Mouse (Mus musculus): Measurements from ENCODE around the gene Tmem135.

DNA sequence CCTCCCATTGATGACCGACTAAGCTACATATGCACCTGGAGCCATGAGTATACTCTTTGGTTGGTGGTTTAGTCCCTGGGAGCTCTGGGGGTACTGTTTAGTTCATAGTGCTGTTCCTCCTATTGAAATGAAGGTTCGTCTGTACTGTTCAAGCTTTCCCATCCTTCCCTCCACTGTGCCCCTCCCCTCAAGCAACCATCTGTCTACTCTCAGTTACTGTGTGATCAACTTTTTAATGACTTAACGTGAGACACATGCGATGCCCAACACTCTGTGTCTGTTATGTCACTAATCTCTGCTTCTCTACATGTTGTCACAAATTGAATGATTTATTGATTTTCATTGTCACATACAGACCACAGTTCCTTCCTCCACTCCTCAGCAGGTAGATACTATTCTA is 164.4 kb downstream of the Tmem135 start:
- TF ChIP-seq POLR2A (IDR thresholded peaks at IDR 0.05; ENCODE audit: extremely low read depth, insufficient read depth, low read length) (no peak), CTCF (IDR thresholded peaks at IDR 0.05; ENCODE audit: extremely low read depth, insufficient read depth, low read length) (no peak)
